Mouse (Mus musculus) layer of hippocampus, postnatal 25 days (tissue): ENCODE results near the gene Atp5d. TPM values are rescaled to one million over a fixed set of nuclear protein-coding genes. Genes with fewer than 3 reads are reported as not detected.

Experiments
- DNase-seq, 2 experiments: peaks; one replicate each; pipeline ENCODE4 v3.0.0; 2022; ENCODE audit warnings: mixed read lengths in 2 of 2, low spot score in 1 of 2; ENCODE audit errors: extremely low spot score in 1 of 2
- total RNA-seq, 2 experiments: library from RNA; stranded (reverse); gene quantifications; 2 replicates each; pipeline ENCODE4 v1.2.3; 2021

Gene Atp5d
- total RNA-seq, 2 experiments from 2014 or later: 338 to 391 TPM

GRCm38 (mm10) chr10:80139439-80139775 is 975 bp downstream of the Atp5d start:
- DNase-seq: peak in 1 of 2 experiments; percentile 40

GRCm38 (mm10) chr10:80139975-80140665 is 1.7 kb downstream of the Atp5d start:
- no peak for DNase-seq

- no peak for DNase-seq
Observed at GRCm38 (mm10) chr10:80140666-80141035, 2.2 kb downstream of the Atp5d start, which contains the start of gene Cbarp. Gene Cbarp, minus strand, starts transcription at chr10:80140835.

GRCm38 (mm10) chr10:80141243-80141642 is 2.8 kb downstream of the Atp5d start:
- DNase-seq: peak; percentile 86 to 93

GRCm38 (mm10) chr10:80141786-80142529 is 3.5 kb downstream of the Atp5d start:
- peak in 1 of 2 experiments; percentile 82 for DNase-seq

GRCm38 (mm10) chr10:80142530-80142925 is 4.1 kb downstream of the Atp5d start:
- no peak for DNase-seq

- no peak for DNase-seq
Observed at GRCm38 (mm10) chr10:80143664-80144063, 5.2 kb downstream of the Atp5d start.

GRCm38 (mm10) chr10:80144159-80144558 is 5.7 kb downstream of the Atp5d start:
- no peak for DNase-seq

GRCm38 (mm10) chr10:80144864-80145838 is 6.7 kb downstream of the Atp5d start:
- DNase-seq: peak in 1 of 2 experiments; percentile 80

GRCm38 (mm10) chr10:80145896-80146295 is 7.5 kb downstream of the Atp5d start:
- no peak for DNase-seq

GRCm38 (mm10) chr10:80146568-80147011 is 8.2 kb downstream of the Atp5d start:
- no peak for DNase-seq

- DNase-seq: no peak
Observed at GRCm38 (mm10) chr10:80147146-80147718, 8.8 kb downstream of the Atp5d start.

- no peak for DNase-seq
Observed at GRCm38 (mm10) chr10:80147719-80148601, 9.5 kb downstream of the Atp5d start, which contains the start of gene Midn. Gene Midn, plus strand, starts transcription at chr10:80148272.

- peak; percentile 91 to 92 for DNase-seq
Observed at GRCm38 (mm10) chr10:80148610-80149290, 10.3 kb downstream of the Atp5d start.

- DNase-seq: peak; percentile 83 to 92
Observed at GRCm38 (mm10) chr10:80149291-80150225, 11.1 kb downstream of the Atp5d start.

GRCm38 (mm10) chr10:80150226-80151210 is 12.1 kb downstream of the Atp5d start:
- DNase-seq: no peak
